Mouse (Mus musculus): ENCODE measurements around the gene Myo1d.

DNA sequence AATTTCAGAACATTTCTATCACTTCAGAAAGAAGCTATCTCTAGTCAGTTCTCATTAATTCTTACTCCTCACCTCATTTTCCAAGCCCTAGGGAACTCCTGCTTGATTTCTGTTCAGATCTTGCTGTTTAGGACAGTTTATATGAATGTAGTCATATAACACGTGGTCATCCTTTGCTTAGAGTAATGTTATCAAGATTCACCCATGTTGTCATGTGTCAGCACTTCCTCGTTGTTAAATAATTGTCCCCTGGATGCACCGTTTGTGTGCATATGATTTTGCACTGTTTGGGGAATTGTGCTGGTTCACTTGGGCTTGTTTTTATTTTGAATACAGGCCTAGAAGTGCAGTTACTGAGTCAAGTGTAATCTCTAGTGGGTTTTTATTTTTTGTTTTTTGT lies 327.6 kb downstream of the Myo1d start:
- TF ChIP-seq EP300 (IDR thresholded peaks at IDR 0.05; ENCODE audit: low read depth) (no peak), CTCF (IDR thresholded peaks at IDR 0.05; ENCODE audit: low read depth) (no peak)

All from liver, embryonic 14.5 days (tissue).